Mouse (Mus musculus) embryonic facial prominence, embryonic 14.5 days (tissue): ENCODE results near the gene Slc38a2. TPM values are rescaled to one million over a fixed set of nuclear protein-coding genes. Genes with fewer than 3 reads are reported as not detected.

Experiments
- ATAC-seq: fragments of 200-750 bp; cut with Nextera tagmentation; 2 replicates; pipeline ENCODE4 v1.8.0; 2017; ENCODE audit warnings: low read depth, moderate number of reproducible peaks, moderate TSS enrichment
- DNase-seq: peaks from one replicate; pipeline ENCODE4 v3.0.0-alpha.2; 2015; ENCODE audit warnings: low spot score
- H3K27ac ChIP-seq: fragments of 300-500 bp; sonication (generic); replicated peaks from 2 replicates; pipeline ENCODE4 v1.5.1; 2014; ENCODE audit warnings: low read depth, mild to moderate bottlenecking, low read length, moderate library complexity
- H3K27me3 ChIP-seq: fragments of 300-500 bp; sonication (generic); replicated peaks from 2 replicates; pipeline ENCODE4 v1.6.1; 2014; ENCODE audit warnings: low read length; ENCODE audit not compliant: control insufficient read depth, insufficient read depth
- H3K36me3 ChIP-seq: fragments of 300-500 bp; sonication (generic); 2 replicates; pipeline ENCODE4 v1.6.1; 2014; ENCODE audit warnings: low read length, mixed read lengths; ENCODE audit not compliant: control insufficient read depth, insufficient read depth
- H3K4me1 ChIP-seq: fragments of 300-500 bp; sonication (generic); 2 replicates; pipeline ENCODE4 v1.6.1; 2014; ENCODE audit warnings: antibody characterized with exemption, low read length; ENCODE audit not compliant: control insufficient read depth, insufficient read depth
- H3K4me2 ChIP-seq: fragments of 300-500 bp; sonication (generic); 2 replicates; pipeline ENCODE4 v1.6.1; 2014; ENCODE audit warnings: low read depth, mild to moderate bottlenecking, low read length, moderate library complexity, mixed read lengths
- H3K4me3 ChIP-seq: fragments of 300-500 bp; sonication (generic); 2 replicates; pipeline ENCODE4 v1.5.1; 2014; ENCODE audit warnings: low read depth, mild to moderate bottlenecking, low read length
- H3K9ac ChIP-seq: fragments of 300-500 bp; sonication (generic); 2 replicates; pipeline ENCODE4 v1.6.1; 2014; ENCODE audit warnings: low read depth, mild to moderate bottlenecking, low read length, moderate library complexity, mixed read lengths
- H3K9me3 ChIP-seq: fragments of 300-500 bp; sonication (generic); 2 replicates; pipeline ENCODE4 v1.6.1; 2016; ENCODE audit warnings: low read length; ENCODE audit not compliant: control insufficient read depth
- WGBS: fragments of 180-500 bp; shearing (Covaris S2); extraction: QIAGEN DNeasy Blood & Tissue Kit; methylation state at CpG from one replicate; pipeline ENCODE4 v1.1.7; 2014; 5-methylcytosine and 5-hydroxymethylcytosine counted together
- polyA plus RNA-seq: library from polyadenylated mRNA; unstranded; fragments of >200 nt; fragmentation: Nextera tagmentation; extraction: Ambion mirVana; gene quantifications from 2 replicates; pipeline ENCODE4 v1.2.1, GENCODE M21; 2014

Slc38a2 gene
- polyA plus RNA-seq, 1 experiment from 2014 or later, result 147 TPM

- Histone ChIP-seq H3K9me3 (no peaks in the 10 kb centered on the region), H3K36me3 (no peaks in the 10 kb centered on the region), H3K4me3 (no peak overlapping the region), H3K27ac (peak overlapping the region; percentile 50), H3K27me3 (no peaks in the 10 kb centered on the region), H3K4me1 (peaks cover 10% of the 10 kb centered on the region), H3K9ac (no peak overlapping the region), H3K4me2 (no peak overlapping the region)
- WGBS, result 56% methylated on average over 10 of the region's 10 CpGs
- ATAC-seq, result no peak
- DNase-seq, result no peak
These were observed 29.5 kb upstream of the Slc38a2 start for GRCm38 (mm10) chr15:96728993-96729392.

- H3K27ac ChIP-seq, result peak overlapping the region; percentile 50
- no peaks in the 10 kb centered on the region for H3K27me3 ChIP-seq
- H3K9me3 ChIP-seq, result no peaks in the 10 kb centered on the region
- no peak overlapping the region for H3K9ac ChIP-seq
- 59% methylated on average over 4 of the region's 4 CpGs for WGBS
- DNase-seq, result no peak
- peaks cover 6% of the 10 kb centered on the region for H3K4me1 ChIP-seq
- ATAC-seq, result no peak
- no peak overlapping the region for H3K4me3 ChIP-seq
- H3K4me2 ChIP-seq, result no peak overlapping the region
- no peaks in the 10 kb centered on the region for H3K36me3 ChIP-seq
These were observed 28.8 kb upstream of the Slc38a2 start for GRCm38 (mm10) chr15:96728346-96728745.

GRCm38 (mm10) chr15:96724506-96724905 lies 25.0 kb upstream of the Slc38a2 start:
- DNase-seq (no peak), ATAC-seq (no peak)
- peaks cover 5% of the 10 kb centered on the region; the same call in 1 of the 2 replicates for H3K4me1 ChIP-seq
- H3K36me3 ChIP-seq, result no peaks in the 10 kb centered on the region
- H3K9ac ChIP-seq, result no peak overlapping the region
- H3K4me3 ChIP-seq, result no peak overlapping the region
- no peak overlapping the region for H3K4me2 ChIP-seq
- H3K27me3 ChIP-seq, result no peaks in the 10 kb centered on the region
- H3K27ac ChIP-seq, result no peak overlapping the region
- no peaks in the 10 kb centered on the region for H3K9me3 ChIP-seq

- H3K36me3 ChIP-seq, result no peaks in the 10 kb centered on the region
- H3K27me3 ChIP-seq, result no peaks in the 10 kb centered on the region
- H3K4me1 ChIP-seq, result 0 out of 2 replicates have a peak, but pooled peaks cover 1% of the 10 kb centered on the region
- no peak for ATAC-seq
- WGBS, result 80% methylated on average over 7 of the region's 7 CpGs
- no peak for DNase-seq
- no peaks in the 10 kb centered on the region for H3K9me3 ChIP-seq
- no peak overlapping the region for H3K4me3 ChIP-seq
- H3K9ac ChIP-seq, result no peak overlapping the region
- no peak overlapping the region for H3K4me2 ChIP-seq
- no peak overlapping the region for H3K27ac ChIP-seq
These were observed 22.7 kb upstream of the Slc38a2 start for GRCm38 (mm10) chr15:96722228-96722627.

GRCm38 (mm10) chr15:96720146-96720545 lies 20.6 kb upstream of the Slc38a2 start:
- H3K27ac ChIP-seq, result no peak overlapping the region
- no peaks in the 10 kb centered on the region for H3K27me3 ChIP-seq
- H3K9ac ChIP-seq, result no peak overlapping the region
- no peaks in the 10 kb centered on the region for H3K9me3 ChIP-seq
- ATAC-seq (no peak), DNase-seq (no peak)
- H3K4me3 ChIP-seq, result no peak overlapping the region
- WGBS, result 77% methylated on average over 6 of the region's 6 CpGs
- H3K4me1 ChIP-seq, result 0 out of 2 replicates have a peak, but pooled peaks cover 4% of the 10 kb centered on the region
- H3K4me2 ChIP-seq, result no peak overlapping the region
- H3K36me3 ChIP-seq, result no peaks in the 10 kb centered on the region

- H3K4me1 ChIP-seq, result 0 out of 2 replicates have a peak, but pooled peaks cover 4% of the 10 kb centered on the region
- no peak overlapping the region for H3K9ac ChIP-seq
- no peak overlapping the region for H3K27ac ChIP-seq
- H3K9me3 ChIP-seq, result no peaks in the 10 kb centered on the region
- H3K27me3 ChIP-seq, result no peaks in the 10 kb centered on the region
- WGBS, result 64% methylated on average over 7 of the region's 7 CpGs
- H3K36me3 ChIP-seq, result no peaks in the 10 kb centered on the region
- H3K4me3 ChIP-seq, result no peak overlapping the region
- H3K4me2 ChIP-seq, result no peak overlapping the region
- 0 out of 2 replicates have a peak, but pooled peaks have one; percentile 47 for ATAC-seq
- peak; percentile 64 for DNase-seq
These were observed 18.9 kb upstream of the Slc38a2 start for GRCm38 (mm10) chr15:96718466-96718865.

- Histone ChIP-seq H3K36me3 (no peaks in the 10 kb centered on the region), H3K27ac (no peak overlapping the region), H3K4me2 (no peak overlapping the region), H3K4me1 (0 out of 2 replicates have a peak, but pooled peaks cover 4% of the 10 kb centered on the region), H3K4me3 (no peak overlapping the region), H3K9me3 (no peaks in the 10 kb centered on the region), H3K27me3 (no peaks in the 10 kb centered on the region), H3K9ac (no peak overlapping the region)
- ATAC-seq, result no peak
- WGBS, result 45% methylated on average over 3 of the region's 3 CpGs
- DNase-seq, result no peak
These were observed 17.7 kb upstream of the Slc38a2 start for GRCm38 (mm10) chr15:96717181-96717580.

- H3K9ac ChIP-seq, result no peak overlapping the region
- no peak for ATAC-seq
- H3K4me2 ChIP-seq, result no peak overlapping the region
- 84% methylated on average over 4 of the region's 4 CpGs for WGBS
- H3K36me3 ChIP-seq, result no peaks in the 10 kb centered on the region
- 0 out of 2 replicates have a peak, but pooled peaks cover 4% of the 10 kb centered on the region for H3K4me1 ChIP-seq
- no peak overlapping the region for H3K4me3 ChIP-seq
- no peaks in the 10 kb centered on the region for H3K27me3 ChIP-seq
- H3K27ac ChIP-seq, result no peak overlapping the region
- DNase-seq, result no peak
- H3K9me3 ChIP-seq, result no peaks in the 10 kb centered on the region
These were observed 16.8 kb upstream of the Slc38a2 start for GRCm38 (mm10) chr15:96716371-96716770.

GRCm38 (mm10) chr15:96715692-96716080 lies 16.2 kb upstream of the Slc38a2 start:
- 92% methylated on average over 7 of the region's 7 CpGs for WGBS
- Histone ChIP-seq H3K4me2 (no peak overlapping the region), H3K9me3 (no peaks in the 10 kb centered on the region), H3K4me3 (no peak overlapping the region), H3K4me1 (0 out of 2 replicates have a peak, but pooled peaks cover 9% of the 10 kb centered on the region), H3K36me3 (no peaks in the 10 kb centered on the region), H3K27me3 (no peaks in the 10 kb centered on the region), H3K27ac (no peak overlapping the region), H3K9ac (no peak overlapping the region)
- no peak for DNase-seq
- ATAC-seq, result no peak
